Mouse (Mus musculus): Measurements from ENCODE around the gene Hs3st6.

The Hs3st6 gene

GRCm38 (mm10) chr17:24765016-24765905 lies 12.5 kb downstream of the Hs3st6 start:
- DNase-seq (ENCODE audit: extremely low read depth, low read depth, low spot score), result no peak

DNA sequence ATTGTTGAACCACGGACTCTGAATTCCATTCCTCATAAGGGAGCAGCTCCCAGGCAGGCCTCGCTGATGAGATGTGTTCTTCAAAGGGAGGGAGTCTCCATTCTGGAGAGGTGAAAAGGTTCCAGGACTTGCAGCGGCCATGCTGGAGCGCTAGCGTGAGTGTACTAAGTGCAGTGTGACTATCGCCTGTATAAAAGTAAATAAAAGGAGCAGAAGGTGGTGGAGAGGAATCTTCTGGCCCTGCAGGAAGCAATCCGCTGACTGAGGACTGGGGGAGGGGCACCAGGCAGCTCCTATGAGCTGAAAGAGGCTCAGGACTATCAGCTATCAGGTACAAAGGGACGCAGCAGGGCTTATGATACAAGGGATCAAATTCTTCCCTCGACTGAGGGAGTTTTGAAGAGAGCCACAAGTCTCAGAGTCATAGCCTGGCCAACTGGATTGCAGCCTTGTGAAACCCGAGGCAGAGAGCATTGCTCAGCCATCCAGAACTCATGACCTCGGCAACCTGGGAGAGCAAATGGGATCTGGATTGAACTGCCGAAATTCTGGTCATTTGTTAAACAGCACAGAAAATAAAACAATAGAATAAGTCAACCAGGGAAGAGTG lies 13.6 kb downstream of the Hs3st6 start:
- DNase-seq (ENCODE audit: extremely low read depth, low read depth, low spot score), result no peak

DNA sequence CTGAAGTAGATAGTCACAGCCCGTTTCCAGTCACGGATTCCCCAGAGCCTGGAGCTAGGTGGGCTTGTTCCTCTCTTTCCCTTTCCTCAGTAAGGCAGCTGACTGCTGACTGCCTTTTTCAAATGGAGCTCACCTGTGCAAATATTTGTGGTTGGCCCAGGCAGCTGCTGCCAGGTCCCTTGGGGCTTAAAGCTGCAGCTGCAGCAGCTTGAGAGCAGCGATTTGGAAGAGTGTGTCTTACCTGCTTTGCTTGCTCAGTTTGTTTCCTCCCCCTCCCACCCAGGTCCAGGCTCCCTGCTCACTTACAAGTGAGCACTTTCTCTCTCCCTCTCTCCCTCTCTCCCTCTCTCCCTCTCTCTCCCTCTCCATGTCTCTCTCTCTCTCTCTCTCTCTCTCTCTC lies 16.4 kb downstream of the Hs3st6 start:
- DNase-seq (ENCODE audit: extremely low read depth, low read depth, low spot score), result no peak

DNA sequence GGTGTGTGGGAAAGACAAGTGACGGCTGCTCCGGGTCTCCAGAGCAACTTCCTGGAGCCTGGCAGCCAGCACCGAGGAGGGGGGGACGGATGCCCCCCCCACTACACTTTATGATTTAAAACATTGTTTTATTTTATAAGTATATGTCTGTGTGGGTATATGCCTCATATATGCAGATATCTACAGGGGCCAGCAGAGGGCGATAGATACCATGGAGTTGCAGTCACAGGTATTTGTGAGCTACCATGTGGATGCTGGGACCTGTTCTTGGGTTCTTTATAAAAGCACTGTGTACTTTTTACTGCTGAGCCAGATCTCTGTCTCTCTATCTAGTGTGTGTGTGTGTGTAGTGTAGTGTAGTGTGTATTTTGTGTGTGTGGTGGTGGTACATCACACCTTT lies 20.5 kb downstream of the Hs3st6 start:
- no peak for DNase-seq (ENCODE audit: extremely low read depth, low read depth, low spot score)

DNA sequence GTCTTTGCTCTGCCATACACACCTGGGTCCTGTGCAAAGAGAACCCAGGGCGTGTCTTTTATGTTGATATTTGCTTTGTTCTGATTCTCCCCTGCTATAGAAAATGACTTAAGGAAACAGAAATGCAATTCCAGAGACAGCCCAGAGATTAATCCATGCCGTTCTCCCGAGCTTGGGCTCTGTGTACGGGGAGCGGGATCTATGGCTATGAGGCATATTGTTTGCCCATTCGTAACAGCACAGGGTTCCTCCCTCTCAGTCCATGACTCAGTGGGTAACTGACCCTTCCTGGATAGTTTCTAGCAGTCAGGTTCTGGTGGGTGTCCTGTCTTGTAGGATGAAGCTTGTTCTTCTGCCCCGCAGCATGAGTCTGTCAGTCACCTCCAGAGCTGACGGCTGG lies 22.4 kb downstream of the Hs3st6 start:
- no peak for DNase-seq (ENCODE audit: extremely low read depth, low read depth, low spot score)

GRCm38 (mm10) chr17:24777073-24777472 lies 24.3 kb downstream of the Hs3st6 start:
- DNase-seq (ENCODE audit: extremely low read depth, low read depth, low spot score), result no peak

- no peak for DNase-seq (ENCODE audit: extremely low read depth, low read depth, low spot score)
Observed at GRCm38 (mm10) chr17:24780821-24781220, 28.0 kb downstream of the Hs3st6 start.

DNA sequence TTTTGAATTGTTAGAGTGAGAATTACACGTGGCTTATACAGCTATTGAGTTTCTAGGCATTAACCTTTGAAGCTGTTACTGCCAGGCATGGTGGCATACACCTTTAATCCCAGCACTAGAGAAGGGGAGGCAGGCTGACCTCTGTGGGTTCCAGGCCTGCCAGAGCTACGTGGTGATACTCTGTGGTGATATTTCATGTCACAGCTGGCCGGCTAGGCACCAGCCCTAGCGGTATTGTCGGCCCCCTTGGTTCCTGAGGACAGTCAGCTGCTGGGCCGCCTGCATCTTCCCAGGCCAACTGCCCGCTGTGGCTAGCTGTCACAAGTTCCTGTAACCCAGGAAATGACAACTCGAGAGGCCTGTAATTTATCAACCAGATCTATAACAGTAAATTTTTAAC lies 39.4 kb downstream of the Hs3st6 start:
- DNase-seq (ENCODE audit: extremely low read depth, low read depth, low spot score), result no peak

- no peak for DNase-seq (ENCODE audit: extremely low read depth, low read depth, low spot score)
Observed at GRCm38 (mm10) chr17:24794791-24795190, 42.0 kb downstream of the Hs3st6 start.

GRCm38 (mm10) chr17:24796969-24797368 lies 44.2 kb downstream of the Hs3st6 start:
- DNase-seq (ENCODE audit: extremely low read depth, low read depth, low spot score), result no peak

DNA sequence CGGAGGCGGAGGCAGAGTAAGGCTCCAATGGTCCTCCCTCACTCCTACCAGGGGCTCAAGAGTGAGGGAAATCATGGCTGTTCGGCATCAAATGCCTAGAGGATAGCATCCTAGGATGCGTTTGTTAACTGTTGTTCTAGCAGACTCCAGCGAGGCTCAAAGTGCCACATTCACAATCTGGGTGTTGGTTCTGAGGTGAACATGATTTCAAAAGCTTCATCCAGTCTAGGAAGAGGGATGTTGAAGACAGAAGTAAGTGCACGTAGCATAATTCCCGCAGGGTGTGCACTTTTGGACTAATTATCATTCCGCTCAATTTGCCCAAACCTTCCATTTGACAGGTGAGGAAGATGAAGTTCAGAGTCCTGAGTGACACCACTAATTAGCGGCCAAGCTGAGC lies 45.4 kb downstream of the Hs3st6 start:
- no peak for DNase-seq (ENCODE audit: extremely low read depth, low read depth, low spot score)

DNA sequence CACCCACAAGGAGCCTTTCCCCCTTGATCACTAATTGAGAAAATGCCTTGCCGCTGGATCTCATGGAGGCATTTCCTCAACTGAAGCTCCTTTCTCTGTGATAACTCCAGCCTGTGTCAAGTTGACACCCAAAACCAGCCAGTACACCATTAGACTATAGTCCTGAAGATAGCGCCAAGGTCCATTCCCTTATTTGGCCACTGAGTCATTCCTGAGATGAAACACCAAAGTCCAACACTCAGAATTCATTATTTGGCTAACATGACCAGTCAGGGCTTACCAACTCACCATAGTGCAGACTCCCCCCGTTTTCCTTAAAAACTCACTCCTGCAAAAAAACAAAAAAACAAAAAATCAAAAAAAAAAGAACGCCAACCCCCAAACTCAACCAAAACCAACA lies 46.7 kb downstream of the Hs3st6 start:
- DNase-seq (ENCODE audit: extremely low read depth, low read depth, low spot score), result no peak

- no peak for DNase-seq (ENCODE audit: extremely low read depth, low read depth, low spot score)
Observed at GRCm38 (mm10) chr17:24800524-24800923, 47.7 kb downstream of the Hs3st6 start.

DNA sequence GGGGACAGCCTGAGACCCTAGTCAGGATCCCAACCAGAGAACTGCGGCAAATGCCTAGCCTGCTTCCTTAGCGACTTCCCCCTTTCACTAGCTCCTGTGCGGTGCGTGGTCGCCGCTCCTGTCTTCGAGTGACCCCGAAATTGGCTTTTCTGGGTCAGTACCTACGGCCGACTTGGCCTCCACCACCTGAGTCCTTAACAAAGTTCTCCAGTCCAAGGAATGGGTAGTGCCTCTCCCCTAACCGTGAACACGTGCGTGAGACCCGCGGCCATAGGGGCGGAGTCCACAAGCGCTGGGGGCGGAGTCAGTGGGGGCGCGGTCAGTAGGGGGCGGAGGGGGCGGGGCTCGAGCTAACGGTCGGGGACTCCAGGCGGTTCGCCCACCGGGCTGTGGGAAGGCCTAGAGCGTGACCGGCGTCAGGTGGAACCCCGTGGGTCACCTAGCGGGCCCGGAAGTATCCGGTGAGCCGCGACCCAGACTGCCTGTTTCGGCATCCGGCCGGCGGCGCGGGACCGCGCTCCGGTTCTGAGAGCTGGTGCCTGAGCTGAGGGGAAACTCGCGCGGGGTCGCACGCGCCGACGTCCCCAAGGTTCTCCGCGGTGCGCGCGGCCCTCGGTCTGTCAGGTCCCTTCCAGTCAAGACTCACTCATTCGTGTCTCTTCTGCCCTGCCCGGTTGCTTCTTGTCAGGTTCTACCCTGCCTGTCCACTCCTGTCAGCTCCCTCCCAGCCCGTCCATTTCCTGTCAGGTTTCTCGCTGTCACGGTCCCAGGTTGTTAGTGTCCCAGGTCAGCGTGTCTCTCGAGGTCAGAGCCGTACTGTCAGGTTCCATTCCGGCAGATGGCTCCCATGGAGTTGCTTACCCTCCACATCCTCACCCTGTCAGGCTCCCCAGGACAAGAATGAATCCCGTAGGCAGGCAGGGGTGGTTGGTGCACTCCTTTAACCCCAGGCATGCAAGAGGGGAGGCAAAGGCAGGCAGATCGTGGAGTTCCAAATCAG lies 51.5 kb downstream of the Hs3st6 start, which contains the start of gene Meiob:
Meiob (plus strand) TSS at position 338 of the 1,000 bp plus-strand sequence.
- no peak for DNase-seq (ENCODE audit: extremely low read depth, low read depth, low spot score)

All from fat pad, adult 2 months (tissue).